Mouse (Mus musculus) G1E (cell line): ENCODE results near the gene Map1b.

Source experiments
- CTCF ChIP-seq: IDR thresholded peaks from 2 replicates; pipeline ENCODE4 v1.5.1; 2012; ENCODE audit warnings: low read depth, low read length, inconsistent platforms, mixed read lengths
- GATA1 ChIP-seq: IDR thresholded peaks from 2 replicates; pipeline ENCODE4 v1.6.1; 2012; ENCODE audit warnings: borderline replicate concordance, low read length, inconsistent platforms, mixed read lengths
- GATA2 ChIP-seq: IDR thresholded peaks from 2 replicates; pipeline ENCODE4 v1.6.1; 2012; ENCODE audit warnings: low read depth, low read length, inconsistent platforms, borderline replicate concordance
- TAL1 ChIP-seq: conservative IDR thresholded peaks from 2 replicates; pipeline ENCODE4 v1.6.1; 2012; ENCODE audit warnings: low read depth, low read length, inconsistent platforms, mixed read lengths

- TF ChIP-seq CTCF: no peak
- TF ChIP-seq TAL1: no peak
- no peak for TF ChIP-seq GATA2
- no peak for TF ChIP-seq GATA1
Measured at GRCm38 (mm10) chr13:99489175-99489574, 27.2 kb downstream of the Map1b start.
